ENCODE assay signal across 9 mouse cellular contexts in the genomic region with DNA sequence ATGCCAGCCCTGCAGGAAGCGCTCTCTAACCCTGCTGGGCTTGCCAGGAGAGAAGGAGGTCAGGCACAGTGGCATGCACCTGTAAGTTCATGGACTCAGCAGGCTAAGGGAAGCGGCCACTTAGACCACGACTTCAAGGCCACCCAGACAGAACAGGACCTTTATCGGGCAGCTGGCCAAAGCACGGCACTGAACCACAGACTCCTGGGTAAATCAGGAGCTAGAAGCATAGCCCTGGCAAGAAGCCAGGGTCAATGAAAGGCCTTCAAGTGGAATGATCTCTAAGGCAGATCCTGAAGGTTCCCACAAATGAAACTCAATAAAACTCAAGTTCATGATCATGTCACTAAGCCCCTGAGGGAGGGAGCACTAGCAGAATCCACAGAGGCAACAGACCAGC. TPM values are rescaled to one million over a fixed set of nuclear protein-coding genes. Genes with fewer than 3 reads are reported as not detected.
DNase-seq lines count a peak whose midpoint lies in the region; ATAC-seq lines count a peak whose summit lies in the region.
"Had no signal": no experiment of that assay in that cellular context is flagged by ENCODE, and none has a peak within 500 bp of the region (broad histone marks: within the 10 kb centered on the region; RNA-seq: fewer than 3 reads in every experiment).

No protein-coding gene starts in this region.

- no peak for DNase-seq in heart, adult 11 months
- DNase-seq in retina, postnatal 1 day: peak; percentile 58
- DNase-seq in retina, embryonic 14.5 days (ENCODE audit: low spot score): no peak
- DNase-seq in kidney, postnatal 10 days: peak; percentile 83
- DNase-seq in testis, postnatal 14 days (ENCODE audit: low spot score): peak; percentile 42
- DNase-seq in heart, adult 18-20 months: no peak
- no peak for DNase-seq in cerebellum, postnatal 4 days (ENCODE audit: low spot score in 2 of 2)

- 0 out of 2 replicates have a peak overlapping the region, but pooled peaks have one; percentile 28 for H3K9ac ChIP-seq in heart, embryonic 13.5 days
- H3K9ac ChIP-seq: limb, embryonic 15.5 days had no signal

- no peak for ATAC-seq in heart, embryonic 13.5 days (ENCODE audit: extremely low read depth, insufficient number of reproducible peaks, low FRiP score, low TSS enrichment)

- 53% methylated on average over 5 of the region's 5 CpGs for WGBS in heart, embryonic 13.5 days

- H3K4me2 ChIP-seq in heart, embryonic 13.5 days: no peak overlapping the region
- H3K4me2 ChIP-seq: limb, embryonic 15.5 days had no signal

- H3K4me1 ChIP-seq in heart, embryonic 13.5 days: peaks cover 10% of the 10 kb centered on the region

- H3K4me3 ChIP-seq in heart, embryonic 13.5 days: no peak overlapping the region
- H3K4me3 ChIP-seq: limb, embryonic 15.5 days had no signal

- H3K27me3 ChIP-seq in heart, embryonic 13.5 days (replicated peaks): no peaks in the 10 kb centered on the region
- H3K27me3 ChIP-seq: limb, embryonic 15.5 days had no signal

- no peaks in the 10 kb centered on the region for H3K9me3 ChIP-seq in heart, embryonic 13.5 days
- H3K9me3 ChIP-seq: limb, embryonic 15.5 days had no signal

- H3K36me3 ChIP-seq in heart, embryonic 13.5 days: peaks cover 84% of the 10 kb centered on the region

- H3K27ac ChIP-seq in heart, embryonic 13.5 days (replicated peaks): peak overlapping the region; percentile 5; the same call in 1 of the 2 replicates
- H3K27ac ChIP-seq: limb, embryonic 15.5 days had no signal

RNA-seq across cellular contexts. Expression of a gene that starts 11.9 kb away (rescaled TPM):
- polyA plus RNA-seq in heart, embryonic 13.5 days (2015; fragmentation: Nextera tagmentation; extraction: Ambion mirVana): 24.3 and 25.4 TPM in 2 replicates
- total RNA-seq in heart, adult 18-20 months (2021): 10 to 100 TPM; 34.4 to 36.3 TPM

RNA-seq across cellular contexts. Expression of a gene that starts 19.1 kb away (rescaled TPM):
- polyA plus RNA-seq in heart, embryonic 13.5 days (2015; fragmentation: Nextera tagmentation; extraction: Ambion mirVana): 5.8 and 6.3 TPM in 2 replicates
- total RNA-seq in heart, adult 18-20 months (2021): 1 to 10 TPM; 5.2 to 7.1 TPM

Comparison
In these comparisons a context has a peak if more than half of its experiments do, and no peak if none do; other contexts are left out.
1. DNase-seq: peak in retina, postnatal 1 day (single experiment), kidney, postnatal 10 days (single experiment) and testis, postnatal 14 days (single experiment); none in heart, adult 11 months (single experiment), retina, embryonic 14.5 days (single experiment), heart, adult 18-20 months (0 of 2) and cerebellum, postnatal 4 days (0 of 2).